Mouse (Mus musculus) ovary, postnatal 10 days (tissue): ENCODE results near the gene Sult2a8.
"Not testable (repeated sequence)": the region's sequence is repeated elsewhere in the genome, so short reads cannot be mapped to it uniquely, and the experiment has no call there.

Experiments used
- DNase-seq: peaks from one replicate; pipeline ENCODE4 v3.0.0; 2022; ENCODE audit warnings: low spot score

Sult2a8 gene

GRCm38 (mm10) chr7:14446534-14446933 is at the start of gene Sult2a8:
Sult2a8 (minus strand) TSS chr7:14446769.
- no peak for DNase-seq

- DNase-seq, result no peak
Observed at GRCm38 (mm10) chr7:14494130-14494529, 47.6 kb upstream of the Sult2a8 start, which contains the start of gene Sult2a7. Sult2a7 (minus strand) TSS chr7:14494230.

GRCm38 (mm10) chr7:14492886-14493285 is 46.3 kb upstream of the Sult2a8 start:
- DNase-seq, result no peak

GRCm38 (mm10) chr7:14439581-14439980 is 7.0 kb downstream of the Sult2a8 start:
- no peak for DNase-seq

GRCm38 (mm10) chr7:14438484-14438883 is 8.1 kb downstream of the Sult2a8 start:
- no peak for DNase-seq

GRCm38 (mm10) chr7:14438029-14438428 is 8.5 kb downstream of the Sult2a8 start:
- DNase-seq, result no peak

- DNase-seq, result not testable (repeated sequence)
Observed at GRCm38 (mm10) chr7:14399363-14399762, 47.2 kb downstream of the Sult2a8 start.

- DNase-seq, result no peak
Observed at GRCm38 (mm10) chr7:14396462-14396861, 50.1 kb downstream of the Sult2a8 start.
